Mouse (Mus musculus) hindbrain, postnatal 0 days (tissue): Measurements from ENCODE around the gene Crybb1. TPM values are rescaled to one million over a fixed set of nuclear protein-coding genes. Genes with fewer than 3 reads are reported as not detected.

Source experiments
- ATAC-seq: fragments of 200-750 bp; cut with Nextera tagmentation; 2 replicates; pipeline ENCODE4 v1.8.0; 2017; ENCODE audit warnings: mild to moderate bottlenecking, moderate TSS enrichment, moderate library complexity
- DNase-seq: peaks from one replicate; pipeline ENCODE4 v3.0.0-alpha.2; 2015; ENCODE audit warnings: low spot score
- H3K27ac ChIP-seq: fragments of 300-500 bp; sonication (generic); 2 replicates; pipeline ENCODE4 v1.5.1; 2014; ENCODE audit warnings: mild to moderate bottlenecking
- H3K27me3 ChIP-seq: fragments of 300-500 bp; sonication (generic); 2 replicates; pipeline ENCODE4 v1.6.1; 2014; ENCODE audit warnings: low read length, mixed read lengths; ENCODE audit not compliant: insufficient read depth
- H3K36me3 ChIP-seq: fragments of 300-500 bp; sonication (generic); 2 replicates; pipeline ENCODE4 v1.6.1; 2014; ENCODE audit warnings: low read length, mixed read lengths; ENCODE audit not compliant: insufficient read depth
- H3K4me1 ChIP-seq: fragments of 300-500 bp; sonication (generic); 2 replicates; pipeline ENCODE4 v1.6.1; 2014; ENCODE audit warnings: antibody characterized with exemption, low read length, mixed read lengths; ENCODE audit not compliant: insufficient read depth
- H3K4me2 ChIP-seq: fragments of 300-500 bp; sonication (generic); 2 replicates; pipeline ENCODE4 v1.6.1; 2014; ENCODE audit warnings: low read depth, mild to moderate bottlenecking, low read length, moderate library complexity, mixed read lengths
- H3K4me3 ChIP-seq: fragments of 300-500 bp; sonication (generic); 2 replicates; pipeline ENCODE4 v1.5.1; 2014; ENCODE audit warnings: low read length
- H3K9ac ChIP-seq: fragments of 300-500 bp; sonication (generic); replicated peaks from 2 replicates; pipeline ENCODE4 v1.6.1; 2014; ENCODE audit warnings: mild to moderate bottlenecking, low read length, moderate library complexity, mixed read lengths
- H3K9me3 ChIP-seq: fragments of 300-500 bp; sonication (generic); 2 replicates; pipeline ENCODE4 v1.6.1; 2016; ENCODE audit warnings: low read length, mixed read lengths
- CTCF ChIP-seq: IDR thresholded peaks from 2 replicates; pipeline ENCODE4 v1.5.1; 2016; ENCODE audit warnings: antibody characterized with exemption, control low read depth, low read depth
- WGBS: fragments of 180-500 bp; shearing (Covaris S2); extraction: QIAGEN DNeasy Blood & Tissue Kit; methylation state at CpG from one replicate; pipeline ENCODE4 v1.1.7; 2014; 5-methylcytosine and 5-hydroxymethylcytosine counted together
- polyA plus RNA-seq: library from polyadenylated mRNA; unstranded; fragments of >200 nt; fragmentation: Nextera tagmentation; extraction: Ambion mirVana; gene quantifications from 2 replicates; pipeline ENCODE4 v1.2.1, GENCODE M21; 2015
- total RNA-seq: library from RNA; depleted of rRNA; stranded (reverse); fragments of >200 nt; gene quantifications from 2 replicates; pipeline ENCODE4 v1.2.3, GENCODE M21; 2014

The Crybb1 gene
- total and polyA plus RNA-seq, 2 experiments from 2014 or later = 11.7 to 14.6 TPM

DNA sequence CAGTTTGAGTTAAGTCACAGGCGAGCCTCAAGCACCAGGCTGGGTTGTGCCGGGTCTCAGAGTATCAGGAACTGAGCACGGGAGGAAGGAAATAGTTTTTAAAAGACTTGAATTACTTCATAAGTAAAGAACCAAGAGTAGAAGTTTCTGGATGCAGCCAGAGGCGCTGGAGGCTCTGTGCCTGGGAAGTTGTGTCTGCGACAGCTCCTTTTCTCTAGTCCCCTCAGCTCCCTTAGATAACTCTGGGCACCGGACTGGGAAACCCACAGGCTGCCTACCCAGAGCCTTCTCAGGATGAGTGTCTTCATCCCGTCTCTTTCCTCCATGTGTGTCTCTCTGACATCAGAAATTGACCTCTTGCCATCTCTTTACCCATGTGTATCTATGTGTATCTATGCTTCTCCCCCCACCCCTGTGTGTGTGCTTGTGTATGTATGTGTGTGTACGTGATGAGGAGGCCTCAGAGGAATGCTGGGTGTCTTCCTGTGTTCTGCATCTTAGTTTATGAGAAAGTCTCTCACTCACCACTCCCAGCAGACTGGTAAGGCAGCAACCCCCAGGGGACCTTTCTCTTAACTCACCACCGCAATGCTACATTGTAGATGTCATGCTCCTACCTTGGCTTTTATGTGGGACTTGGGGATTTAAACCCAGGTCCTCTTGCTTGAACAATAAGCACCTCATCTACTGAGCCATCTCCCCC lies 27.3 kb downstream of the Crybb1 start:
- Histone ChIP-seq H3K4me1 (peaks cover 3% of the 10 kb centered on the region), H3K4me3 (no peak overlapping the region), H3K9me3 (no peaks in the 10 kb centered on the region), H3K27ac (no peak overlapping the region), H3K4me2 (no peak overlapping the region), H3K36me3 (no peaks in the 10 kb centered on the region), H3K27me3 (no peaks in the 10 kb centered on the region), H3K9ac (no peak overlapping the region)
- TF ChIP-seq CTCF = no peak
- DNase-seq = no peak
- ATAC-seq = no peak
- WGBS = 75% methylated on average over 9 of the region's 9 CpGs

DNA sequence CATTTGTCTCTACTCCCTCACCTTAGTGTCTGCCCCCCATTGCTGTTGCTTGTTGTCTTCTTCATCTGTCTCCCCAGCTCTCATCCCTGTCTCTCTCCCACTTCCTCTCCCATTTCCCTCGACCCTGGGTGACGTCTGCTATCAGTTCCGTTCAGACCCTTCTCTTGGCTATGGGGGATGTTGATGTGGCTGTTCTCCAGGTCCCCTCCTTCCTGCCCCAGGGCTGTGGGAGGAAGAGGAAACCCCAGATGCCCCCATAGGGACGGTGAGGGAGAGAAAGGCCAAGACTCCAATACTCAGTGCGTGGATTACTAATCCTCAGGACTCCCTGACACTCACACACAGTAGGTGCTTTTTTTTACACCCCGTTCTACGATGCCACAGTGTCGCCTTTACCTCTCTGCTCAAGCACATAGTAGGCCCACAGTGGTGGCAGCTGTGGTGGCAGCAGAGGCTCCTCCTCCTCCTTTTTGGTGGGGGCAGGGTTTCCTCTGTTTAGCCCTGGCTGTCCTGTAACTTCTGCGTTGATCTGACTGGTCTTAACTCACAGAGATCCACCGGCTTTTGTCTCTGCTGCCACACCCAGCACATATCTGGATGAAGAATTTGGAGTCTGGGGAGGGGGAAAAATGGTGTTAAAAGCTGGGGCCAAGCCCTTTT lies 28.1 kb downstream of the Crybb1 start:
- H3K4me2 ChIP-seq = no peak overlapping the region
- ATAC-seq (no peak), DNase-seq (no peak)
- H3K4me1 ChIP-seq = peaks cover 3% of the 10 kb centered on the region
- no peak overlapping the region for H3K4me3 ChIP-seq
- no peak for TF ChIP-seq CTCF
- no peaks in the 10 kb centered on the region for H3K9me3 ChIP-seq
- no peaks in the 10 kb centered on the region for H3K27me3 ChIP-seq
- 76% methylated on average over 10 of the region's 10 CpGs for WGBS
- H3K27ac ChIP-seq = no peak overlapping the region
- no peak overlapping the region for H3K9ac ChIP-seq
- no peaks in the 10 kb centered on the region for H3K36me3 ChIP-seq

DNA sequence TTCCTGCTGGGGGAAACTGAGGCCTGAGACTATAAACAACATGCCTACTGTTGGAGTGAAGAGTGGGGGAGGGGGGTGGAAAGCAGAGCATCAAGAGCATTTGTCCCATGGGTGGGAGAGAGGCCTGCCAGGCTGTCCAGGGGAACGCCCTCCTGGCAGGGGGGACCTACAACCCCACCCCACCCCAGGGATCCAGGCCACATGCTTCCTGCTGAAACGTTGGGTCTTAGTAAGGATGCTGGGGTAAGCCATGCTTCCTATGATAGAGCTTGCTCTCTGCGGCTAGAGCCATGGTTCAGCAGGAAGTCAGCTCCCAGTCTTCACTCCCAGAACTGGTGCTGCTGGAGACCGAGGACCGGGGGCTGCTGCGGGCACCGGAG lies 28.6 kb downstream of the Crybb1 start:
- TF ChIP-seq CTCF = no peak
- no peak overlapping the region for H3K9ac ChIP-seq
- peaks cover 3% of the 10 kb centered on the region for H3K4me1 ChIP-seq
- no peak for DNase-seq
- H3K9me3 ChIP-seq = no peaks in the 10 kb centered on the region
- H3K27ac ChIP-seq = no peak overlapping the region
- H3K36me3 ChIP-seq = no peaks in the 10 kb centered on the region
- no peak overlapping the region for H3K4me3 ChIP-seq
- ATAC-seq = no peak
- no peak overlapping the region for H3K4me2 ChIP-seq
- no peaks in the 10 kb centered on the region for H3K27me3 ChIP-seq
- 85% methylated on average over 7 of the region's 7 CpGs for WGBS

DNA sequence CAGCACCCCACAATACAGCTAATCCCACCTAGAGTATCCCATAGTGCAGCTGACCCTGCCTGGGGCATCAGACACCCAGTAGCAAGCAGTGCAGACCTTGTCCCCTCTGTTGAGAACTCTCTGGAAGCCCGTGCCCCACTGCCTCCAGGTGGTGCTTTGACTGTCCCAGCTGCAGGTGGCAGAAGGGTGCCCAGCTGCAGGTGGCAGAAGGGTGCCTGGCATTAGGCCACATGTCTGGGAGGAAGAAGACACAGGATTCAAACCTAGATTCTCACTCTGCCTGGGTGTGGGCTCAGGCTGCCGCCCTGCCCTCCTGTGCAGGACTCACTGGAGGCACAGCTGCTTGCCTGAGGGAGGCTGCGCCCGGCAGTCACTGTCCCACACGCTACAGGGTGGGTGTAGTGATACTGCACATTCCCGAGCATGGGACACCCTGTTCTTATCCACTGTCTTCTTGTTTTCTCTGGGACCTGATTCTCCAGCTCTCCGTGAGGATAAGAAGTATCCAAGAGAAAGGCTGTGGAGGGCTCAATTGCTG lies 30.0 kb downstream of the Crybb1 start:
- H3K9me3 ChIP-seq = no peaks in the 10 kb centered on the region
- no peak overlapping the region for H3K4me2 ChIP-seq
- no peaks in the 10 kb centered on the region for H3K27me3 ChIP-seq
- 85% methylated on average over 7 of the region's 7 CpGs for WGBS
- peaks cover 3% of the 10 kb centered on the region for H3K4me1 ChIP-seq
- no peak overlapping the region for H3K4me3 ChIP-seq
- no peak for DNase-seq
- H3K36me3 ChIP-seq = no peaks in the 10 kb centered on the region
- H3K9ac ChIP-seq = no peak overlapping the region
- no peak overlapping the region for H3K27ac ChIP-seq
- no peak for ATAC-seq
- TF ChIP-seq CTCF = no peak

DNA sequence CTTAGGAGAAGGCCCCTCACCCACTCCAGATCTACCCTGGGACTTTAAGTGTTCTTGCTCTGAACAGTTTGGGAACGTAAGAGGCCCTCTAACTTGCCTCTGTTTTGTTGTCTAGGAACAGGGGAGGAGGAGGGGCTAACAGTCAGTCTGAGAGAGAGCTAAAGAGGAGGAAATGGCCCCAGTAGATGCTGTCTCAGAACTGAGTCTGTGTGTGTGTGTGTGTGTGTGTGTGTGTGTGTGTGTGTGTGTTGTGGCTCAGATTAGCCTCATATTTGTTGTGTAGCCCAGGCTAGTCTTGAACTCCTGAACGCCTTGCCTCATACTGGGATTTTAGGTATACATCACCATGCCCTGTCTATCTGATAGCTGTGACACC lies 31.0 kb downstream of the Crybb1 start:
- ATAC-seq = no peak
- 78% methylated on average over 2 of the region's 2 CpGs for WGBS
- no peak for TF ChIP-seq CTCF

DNA sequence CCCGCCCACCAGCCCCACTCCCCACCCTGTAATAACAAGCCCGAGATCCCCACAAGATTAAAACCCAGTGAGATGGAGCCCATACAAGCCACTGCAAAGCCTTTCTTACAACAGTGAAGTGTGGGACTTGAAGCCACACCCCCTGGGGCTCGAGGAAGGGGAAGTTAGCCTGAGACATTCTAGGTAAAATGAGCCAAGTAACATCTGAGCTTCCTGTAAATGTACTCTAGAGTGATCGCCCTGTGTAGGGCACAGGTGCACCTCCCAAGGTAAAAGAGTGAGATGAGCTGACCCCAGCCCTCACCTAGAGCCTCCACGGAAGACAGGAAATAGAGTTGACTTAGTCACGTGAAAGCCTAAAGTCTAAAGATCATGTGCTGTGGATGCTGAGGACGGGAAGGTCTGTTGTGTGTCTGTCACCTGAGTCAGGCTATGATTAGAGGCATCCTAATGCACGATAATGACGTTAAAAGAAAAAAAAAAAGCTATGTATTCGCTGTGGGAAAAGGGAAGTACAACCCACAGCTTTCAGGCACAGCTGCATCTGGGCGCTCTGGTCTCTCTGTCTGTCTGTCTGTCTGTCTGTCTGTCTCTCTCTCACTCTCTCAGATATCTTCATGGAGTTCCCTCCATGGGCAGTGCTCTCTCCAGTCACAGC lies 31.5 kb downstream of the Crybb1 start:
- DNase-seq = no peak
- no peak overlapping the region for H3K27ac ChIP-seq
- H3K36me3 ChIP-seq = no peaks in the 10 kb centered on the region
- peaks cover 7% of the 10 kb centered on the region for H3K4me1 ChIP-seq
- H3K27me3 ChIP-seq = no peaks in the 10 kb centered on the region
- H3K4me3 ChIP-seq = no peak overlapping the region
- H3K9ac ChIP-seq = no peak overlapping the region
- no peak for TF ChIP-seq CTCF
- no peak overlapping the region for H3K4me2 ChIP-seq
- 77% methylated on average over 11 of the region's 11 CpGs for WGBS
- no peaks in the 10 kb centered on the region for H3K9me3 ChIP-seq
- no peak for ATAC-seq

More for the DNA sequence above, 31.0 kb downstream of the Crybb1 start:
- Histone ChIP-seq H3K36me3 (no peaks in the 10 kb centered on the region), H3K4me3 (no peak overlapping the region), H3K9ac (no peak overlapping the region), H3K4me1 (peaks cover 3% of the 10 kb centered on the region), H3K27ac (no peak overlapping the region), H3K27me3 (no peaks in the 10 kb centered on the region), H3K4me2 (no peak overlapping the region), H3K9me3 (no peaks in the 10 kb centered on the region)
- no peak for DNase-seq
